ENCODE assay signal across 8 mouse cellular contexts in genomic region chr17:5975099-5975977, GRCm38 (mm10). TPM values are rescaled to one million over a fixed set of nuclear protein-coding genes. Genes with fewer than 3 reads are reported as not detected.
DNase-seq lines count a peak whose midpoint lies in the region; ATAC-seq lines count a peak whose summit lies in the region.

No protein-coding gene starts in this region.

- H3K27me3 ChIP-seq in midbrain, embryonic 14.5 days (ENCODE audit: control insufficient read depth, insufficient read depth, low read length): no peaks in the 10 kb centered on the region
- no peaks in the 10 kb centered on the region for H3K27me3 ChIP-seq in midbrain, embryonic 13.5 days
- 0 out of 2 replicates have a peak, but pooled peaks cover 2% of the 10 kb centered on the region for H3K27me3 ChIP-seq in kidney, embryonic 15.5 days
- peaks cover 4% of the 10 kb centered on the region; the same call in 1 of the 2 replicates for H3K27me3 ChIP-seq in liver, embryonic 11.5 days (replicated peaks; ENCODE audit: control insufficient read depth, insufficient read depth, low read length)
- no peaks in the 10 kb centered on the region for H3K27me3 ChIP-seq in neural tube, embryonic 14.5 days (ENCODE audit: control insufficient read depth, insufficient read depth, low read length)

- H3K27ac ChIP-seq in midbrain, embryonic 14.5 days (replicated peaks; ENCODE audit: low read depth, low read length): no peak overlapping the region
- H3K27ac ChIP-seq in midbrain, embryonic 13.5 days: no peak overlapping the region
- H3K27ac ChIP-seq in kidney, embryonic 15.5 days: 0 out of 2 replicates have a peak overlapping the region, but pooled peaks have one; percentile 37
- peak overlapping the region; percentile 74 for H3K27ac ChIP-seq in liver, embryonic 11.5 days (ENCODE audit: low read depth, low read length)
- H3K27ac ChIP-seq in neural tube, embryonic 14.5 days (ENCODE audit: low read depth, low read length): no peak overlapping the region

- DNase-seq in midbrain, embryonic 14.5 days: peak; percentile 21
- DNase-seq in cerebellum, adult 8-10 months: peak; percentile 43
- peak; percentile 98 for DNase-seq in heart, adult 11 months
- no peak for DNase-seq in liver, embryonic 11.5 days (ENCODE audit: low spot score)
- DNase-seq in urinary bladder, postnatal 36 days (ENCODE audit: low spot score in 2 of 2): peak; percentile 45 to 64

- 0 out of 2 replicates have a peak overlapping the region, but pooled peaks have one; percentile 20 for H3K9ac ChIP-seq in midbrain, embryonic 14.5 days (replicated peaks; ENCODE audit: low read length)
- H3K9ac ChIP-seq in midbrain, embryonic 13.5 days (replicated peaks): no peak overlapping the region
- H3K9ac ChIP-seq in kidney, embryonic 15.5 days: no peak overlapping the region
- H3K9ac ChIP-seq in liver, embryonic 11.5 days (ENCODE audit: low read depth, low read length): no peak overlapping the region
- no peak overlapping the region; the same call in 1 of the 2 replicates for H3K9ac ChIP-seq in neural tube, embryonic 14.5 days (replicated peaks; ENCODE audit: low read depth, low read length)

- H3K36me3 ChIP-seq in midbrain, embryonic 14.5 days (ENCODE audit: control insufficient read depth, insufficient read depth, low read length): no peaks in the 10 kb centered on the region
- H3K36me3 ChIP-seq in midbrain, embryonic 13.5 days: no peaks in the 10 kb centered on the region
- H3K36me3 ChIP-seq in kidney, embryonic 15.5 days: no peaks in the 10 kb centered on the region
- H3K36me3 ChIP-seq in liver, embryonic 11.5 days (ENCODE audit: control insufficient read depth, insufficient read depth, low read length): no peaks in the 10 kb centered on the region
- H3K36me3 ChIP-seq in neural tube, embryonic 14.5 days (ENCODE audit: control insufficient read depth, insufficient read depth, low read length): no peaks in the 10 kb centered on the region

- H3K4me2 ChIP-seq in midbrain, embryonic 14.5 days (ENCODE audit: low read length): no peak overlapping the region
- no peak overlapping the region for H3K4me2 ChIP-seq in midbrain, embryonic 13.5 days (replicated peaks)
- peak overlapping the region; percentile 51 for H3K4me2 ChIP-seq in kidney, embryonic 15.5 days
- peak overlapping the region; percentile 46 for H3K4me2 ChIP-seq in liver, embryonic 11.5 days
- H3K4me2 ChIP-seq in neural tube, embryonic 14.5 days (ENCODE audit: low read depth, low read length): no peak overlapping the region

- H3K4me3 ChIP-seq in midbrain, embryonic 14.5 days (replicated peaks; ENCODE audit: low read depth, low read length): no peak overlapping the region
- no peak overlapping the region for H3K4me3 ChIP-seq in midbrain, embryonic 13.5 days (replicated peaks)
- peak overlapping the region; percentile 22 for H3K4me3 ChIP-seq in kidney, embryonic 15.5 days (replicated peaks)
- no peak overlapping the region for H3K4me3 ChIP-seq in liver, embryonic 11.5 days (ENCODE audit: low read depth, low read length)
- H3K4me3 ChIP-seq in neural tube, embryonic 14.5 days (ENCODE audit: low read depth, low read length): no peak overlapping the region

- ATAC-seq in midbrain, embryonic 14.5 days (ENCODE audit: low FRiP score, low TSS enrichment): no peak
- no peak for ATAC-seq in midbrain, embryonic 13.5 days
- ATAC-seq in kidney, embryonic 15.5 days (replicated peaks; ENCODE audit: low FRiP score): peak; percentile 59
- no peak; the same call in 1 of the 2 replicates for ATAC-seq in liver, embryonic 11.5 days (replicated peaks; ENCODE audit: low FRiP score)
- ATAC-seq in neural tube, embryonic 14.5 days (ENCODE audit: low read depth): 0 out of 2 replicates have a peak, but pooled peaks have one; percentile 28

- no peaks in the 10 kb centered on the region for H3K9me3 ChIP-seq in midbrain, embryonic 14.5 days (ENCODE audit: control insufficient read depth, low read length)
- H3K9me3 ChIP-seq in midbrain, embryonic 13.5 days: no peaks in the 10 kb centered on the region
- no peaks in the 10 kb centered on the region for H3K9me3 ChIP-seq in kidney, embryonic 15.5 days (replicated peaks)
- no peaks in the 10 kb centered on the region for H3K9me3 ChIP-seq in liver, embryonic 11.5 days (ENCODE audit: control insufficient read depth, low read length)
- no peaks in the 10 kb centered on the region for H3K9me3 ChIP-seq in neural tube, embryonic 14.5 days (ENCODE audit: control insufficient read depth, low read length)

- peaks cover 6% of the 10 kb centered on the region; the same call in 1 of the 2 replicates for H3K4me1 ChIP-seq in midbrain, embryonic 14.5 days (ENCODE audit: control insufficient read depth, insufficient read depth, low read length)
- peaks cover 8% of the 10 kb centered on the region for H3K4me1 ChIP-seq in midbrain, embryonic 13.5 days (replicated peaks)
- H3K4me1 ChIP-seq in kidney, embryonic 15.5 days: peaks cover 38% of the 10 kb centered on the region
- H3K4me1 ChIP-seq in liver, embryonic 11.5 days (replicated peaks; ENCODE audit: control insufficient read depth, insufficient read depth, low read length): peaks cover 31% of the 10 kb centered on the region
- peaks cover 6% of the 10 kb centered on the region; the same call in 1 of the 2 replicates for H3K4me1 ChIP-seq in neural tube, embryonic 14.5 days (ENCODE audit: control insufficient read depth, insufficient read depth, low read length)

- WGBS in midbrain, embryonic 14.5 days: 59% methylated on average over 23 of the region's 23 CpGs
- WGBS in midbrain, embryonic 13.5 days: 64% methylated on average over 23 of the region's 23 CpGs
- 20% methylated on average over 23 of the region's 23 CpGs for WGBS in kidney, embryonic 15.5 days
- 27% methylated on average over 23 of the region's 23 CpGs for WGBS in liver, embryonic 11.5 days
- 37% methylated on average over 23 of the region's 23 CpGs for WGBS in neural tube, embryonic 14.5 days

RNA-seq across cellular contexts. Expression of gene Synj2, which starts 34.3 kb away (rescaled TPM):
- 0.57 and 1.2 TPM in 2 replicates for polyA plus RNA-seq in midbrain, embryonic 14.5 days (2014; fragmentation: Nextera tagmentation; extraction: Ambion mirVana)
- 0.28 and 0.36 TPM in 2 replicates for polyA plus RNA-seq in midbrain, embryonic 13.5 days (2015; fragmentation: Nextera tagmentation; extraction: Ambion mirVana)
- polyA plus RNA-seq in kidney, embryonic 15.5 days (2015; fragmentation: Nextera tagmentation; extraction: Ambion mirVana): 3.2 and 3.8 TPM in 2 replicates
- 2.2 TPM in 2 replicates for polyA plus RNA-seq in liver, embryonic 11.5 days (2014; fragmentation: Nextera tagmentation; extraction: Ambion mirVana)
- 1.7 and 2.2 TPM in 2 replicates for polyA plus RNA-seq in neural tube, embryonic 14.5 days (2014; fragmentation: Nextera tagmentation; extraction: Ambion mirVana)

Comparison
In these comparisons a context has a peak if more than half of its experiments do, and no peak if none do; other contexts are left out.
1. ATAC-seq: peak in kidney, embryonic 15.5 days (single experiment) and neural tube, embryonic 14.5 days (single experiment); none in midbrain, embryonic 14.5 days (single experiment), midbrain, embryonic 13.5 days (single experiment) and liver, embryonic 11.5 days (single experiment).
2. H3K27ac ChIP-seq: peak in kidney, embryonic 15.5 days (single experiment) and liver, embryonic 11.5 days (single experiment); none in midbrain, embryonic 14.5 days (single experiment), midbrain, embryonic 13.5 days (single experiment) and neural tube, embryonic 14.5 days (single experiment).
3. H3K4me2 ChIP-seq: peak in kidney, embryonic 15.5 days (single experiment) and liver, embryonic 11.5 days (single experiment); none in midbrain, embryonic 14.5 days (single experiment), midbrain, embryonic 13.5 days (single experiment) and neural tube, embryonic 14.5 days (single experiment).